Mouse (Mus musculus) cerebellum, postnatal 10 days (tissue): ENCODE data around the gene Irgm1.
"Not testable (repeated sequence)": the region's sequence is repeated elsewhere in the genome, so short reads cannot be mapped to it uniquely, and the experiment has no call there.

ENCODE experiments used
- DNase-seq, 2 experiments: peaks; one replicate each; pipeline ENCODE4 v3.0.0; 2021; ENCODE audit warnings: mixed read lengths in 2 of 2

Gene Irgm1

DNA sequence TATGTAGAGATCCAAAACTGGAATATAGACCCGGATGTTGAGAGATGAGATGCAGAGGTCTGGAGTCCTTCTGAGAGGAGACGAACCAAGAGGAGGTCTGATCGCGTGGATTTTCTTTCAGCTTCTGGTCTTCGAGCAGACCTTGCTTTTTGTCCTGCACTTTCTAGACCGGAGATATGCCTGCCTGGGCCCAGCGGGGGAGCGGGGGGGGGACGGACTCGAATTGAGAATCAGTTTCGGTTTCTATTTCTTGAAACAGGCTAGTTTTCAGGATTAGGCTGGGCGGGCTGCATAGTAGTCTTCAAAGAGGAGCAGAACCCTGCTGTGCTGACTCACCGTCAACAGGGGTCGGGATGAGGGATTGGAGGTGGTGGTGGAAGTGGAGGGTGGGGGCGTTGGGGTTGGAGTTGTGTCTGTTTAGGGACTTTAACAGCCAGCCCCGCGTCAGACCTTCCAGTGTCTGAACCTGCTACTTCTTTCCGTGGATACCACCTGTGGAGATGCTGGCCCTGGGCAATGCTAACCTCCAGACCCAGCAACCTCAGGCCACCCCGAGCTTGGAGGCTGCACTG lies at the start of gene Irgm1:
Gene Irgm1, minus strand, starts transcription at position 483 of the 572 bp plus-strand sequence.
- peak; percentile 73 to 77 for DNase-seq

GRCm38 (mm10) chr11:48918380-48918779 lies 46.9 kb upstream of the Irgm1 start:
- DNase-seq, result no peak

DNA sequence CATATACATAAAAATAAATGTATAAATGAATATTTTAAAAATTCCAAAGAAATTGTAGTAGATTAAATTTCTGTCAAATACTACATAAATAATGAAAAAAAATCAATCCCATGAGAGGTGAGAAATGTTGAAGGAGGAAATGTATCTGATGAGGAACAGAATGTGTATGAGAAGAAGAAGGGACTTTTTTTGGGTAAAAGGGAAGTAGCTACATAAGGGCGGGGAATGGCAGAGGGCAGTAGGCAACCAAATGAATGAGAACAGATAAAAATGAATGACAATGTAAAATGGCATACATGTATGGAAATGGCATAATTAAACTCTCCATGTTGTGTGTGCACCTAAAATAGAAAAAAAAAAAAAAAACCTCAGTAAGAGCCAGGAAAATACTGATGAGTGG lies 42.1 kb upstream of the Irgm1 start:
- DNase-seq, result no peak

DNA sequence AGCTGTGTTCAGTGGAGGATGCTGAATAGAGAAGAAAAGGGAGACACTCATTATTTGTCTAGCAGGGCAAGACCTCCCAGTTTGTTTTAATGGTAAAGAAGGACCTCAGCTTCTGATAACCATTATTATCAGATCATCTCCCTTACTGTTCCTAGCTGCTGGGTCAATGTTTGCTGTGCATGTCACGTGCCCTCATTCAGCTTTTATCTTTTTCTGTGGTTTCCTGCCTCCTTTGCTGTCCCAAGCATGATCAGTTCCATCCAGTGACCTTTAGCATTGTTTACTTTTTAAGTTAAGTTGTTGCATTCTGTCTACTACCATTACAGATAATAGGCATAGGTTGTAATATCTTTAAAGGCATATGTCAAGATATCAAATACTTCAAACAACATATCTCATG lies 37.0 kb upstream of the Irgm1 start:
- DNase-seq, result no peak

DNA sequence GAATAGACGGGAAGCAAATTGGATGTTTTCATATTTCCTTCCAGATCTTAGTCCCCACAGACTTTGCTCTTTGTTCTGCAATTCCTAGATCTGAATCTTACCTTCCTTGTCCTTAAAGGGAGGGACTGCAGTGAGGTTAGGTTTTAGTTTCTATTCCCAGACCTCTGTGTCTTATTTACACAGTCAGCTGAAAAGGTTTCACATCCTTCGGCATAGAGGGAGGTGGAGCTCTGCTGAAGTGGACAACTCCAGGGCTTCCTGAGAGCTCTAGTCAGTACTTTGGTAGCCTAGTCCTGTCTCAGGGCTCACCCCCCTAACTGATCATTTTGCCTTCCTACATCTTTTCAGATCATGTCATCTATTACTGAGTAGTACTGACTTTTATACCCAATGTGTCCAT lies 30.5 kb upstream of the Irgm1 start, which contains the start of gene Gm5431:
Gene Gm5431, minus strand, starts transcription at position 194 of the 400 bp plus-strand sequence.
- no peak for DNase-seq

DNA sequence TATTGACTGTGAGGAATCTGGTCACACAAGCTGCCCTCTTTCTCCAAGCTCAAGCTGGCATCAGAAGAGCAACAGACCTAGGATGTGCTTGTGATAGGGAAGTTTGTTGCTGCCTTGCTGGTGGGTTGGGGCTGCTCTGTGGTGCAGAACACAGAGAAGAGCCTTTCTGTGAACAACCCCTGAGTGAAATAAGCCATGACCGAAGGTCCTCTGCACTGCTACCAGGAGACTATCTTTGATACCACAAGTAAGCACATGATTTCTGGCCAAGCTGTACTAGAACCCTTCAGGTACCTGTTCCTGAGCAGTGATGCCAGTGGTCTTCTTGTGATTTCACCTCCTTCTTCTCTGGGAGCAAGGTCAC lies 30.1 kb upstream of the Irgm1 start:
- DNase-seq, result not testable (repeated sequence)

GRCm38 (mm10) chr11:48900654-48901566 lies 29.4 kb upstream of the Irgm1 start:
- DNase-seq, result not testable (repeated sequence)

DNA sequence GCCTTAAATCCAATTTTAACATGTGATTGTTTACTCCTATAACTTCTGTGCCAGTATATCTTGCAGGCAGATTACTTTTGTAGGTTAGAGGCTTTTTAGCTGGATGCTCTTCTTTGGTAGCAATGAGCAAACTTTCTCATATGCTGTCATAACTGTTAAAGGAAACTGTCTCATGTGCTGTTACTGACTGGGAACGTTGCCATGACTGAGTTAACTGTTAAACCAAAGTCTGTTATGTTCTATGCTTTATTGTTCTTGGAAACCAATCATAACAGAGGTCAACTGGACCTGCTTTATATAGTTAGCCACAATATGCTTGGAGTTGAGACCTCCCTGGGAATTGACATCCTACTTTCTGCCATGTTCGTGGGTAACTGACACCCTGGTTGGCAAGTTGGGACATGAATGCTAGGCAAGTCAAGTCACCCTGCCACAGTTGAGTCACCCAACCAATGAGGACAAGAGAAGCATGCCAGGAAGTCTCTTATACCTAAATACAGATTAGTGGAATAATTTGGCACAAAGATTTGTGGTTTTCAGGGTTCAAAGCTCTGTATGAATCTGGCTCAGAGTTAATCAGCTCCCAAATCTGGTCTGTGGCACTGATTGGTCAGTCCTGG lies 27.4 kb upstream of the Irgm1 start:
- no peak for DNase-seq

DNA sequence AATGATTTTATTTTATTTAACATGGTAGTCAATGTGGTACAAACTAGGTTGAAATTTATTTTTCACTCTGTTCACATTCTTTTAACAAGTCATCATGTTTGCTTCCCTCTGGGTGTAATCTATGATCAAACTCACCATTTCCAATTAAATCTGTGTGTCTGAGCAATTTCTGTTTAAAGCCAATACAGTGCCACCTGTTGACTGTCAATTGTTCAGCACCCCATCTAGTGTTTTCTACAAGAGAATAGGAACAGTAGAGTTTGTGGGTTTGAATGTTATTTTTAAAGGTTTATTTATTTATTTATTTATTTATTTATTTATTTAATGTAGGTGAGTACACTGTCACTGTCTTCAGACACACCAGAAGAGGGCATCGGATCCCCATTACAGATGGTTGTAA lies 5.2 kb upstream of the Irgm1 start:
- no peak for DNase-seq

GRCm38 (mm10) chr11:48875343-48875837 lies 3.9 kb upstream of the Irgm1 start:
- DNase-seq, result not testable (repeated sequence)

DNA sequence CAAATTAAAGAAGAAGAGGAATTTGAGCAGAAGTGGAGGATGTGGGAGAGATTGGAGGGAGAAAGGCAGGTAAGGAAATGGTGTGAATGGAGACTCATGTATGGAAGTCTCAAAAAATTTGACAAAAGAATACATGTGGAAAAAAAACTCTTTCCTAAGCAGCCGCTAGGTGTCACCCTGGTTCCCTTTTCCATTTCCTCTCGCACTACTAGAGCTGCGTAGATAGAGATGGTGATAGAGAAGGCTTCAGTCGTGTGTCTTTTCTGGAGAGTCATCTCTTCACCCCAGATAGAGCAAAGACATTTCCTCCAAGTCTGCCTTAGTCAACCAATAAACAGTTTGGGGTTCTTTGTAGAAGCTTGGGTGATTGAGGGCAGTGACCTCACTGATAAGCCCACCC lies 3.0 kb upstream of the Irgm1 start:
- peak; percentile 71 to 77 for DNase-seq

GRCm38 (mm10) chr11:48873591-48874290 lies 2.3 kb upstream of the Irgm1 start:
- DNase-seq, result no peak

- no peak for DNase-seq
These were observed 1.3 kb upstream of the Irgm1 start for GRCm38 (mm10) chr11:48872695-48873300.

- DNase-seq, result peak; percentile 34 to 49
These were observed 496 bp upstream of the Irgm1 start for GRCm38 (mm10) chr11:48871817-48872541.

GRCm38 (mm10) chr11:48870781-48871180 lies 702 bp downstream of the Irgm1 start:
- DNase-seq, result peak in 1 of 2 experiments; percentile 25

- no peak for DNase-seq
These were observed 1.9 kb downstream of the Irgm1 start for GRCm38 (mm10) chr11:48869380-48870110.

- no peak for DNase-seq
These were observed 5.0 kb downstream of the Irgm1 start for GRCm38 (mm10) chr11:48866481-48866880.

DNA sequence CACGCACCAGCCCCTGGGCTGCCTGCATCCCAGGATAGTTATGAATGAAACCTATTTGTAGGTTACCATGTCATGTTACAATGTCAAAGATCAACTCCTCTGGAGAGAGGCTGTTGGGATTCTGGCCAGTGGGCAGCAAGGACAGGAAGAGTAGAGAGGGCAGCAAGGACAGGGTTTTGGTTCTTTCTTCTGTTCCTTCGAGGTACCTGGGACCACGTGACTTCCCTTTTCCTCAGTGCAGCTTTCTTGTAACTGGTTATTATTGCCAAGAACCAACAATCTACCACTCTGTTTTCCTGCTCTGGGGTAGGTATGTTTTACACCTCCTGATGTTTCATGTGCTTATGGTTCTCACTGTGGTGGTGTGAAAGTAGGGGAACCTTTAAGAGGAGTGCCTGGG lies 7.7 kb downstream of the Irgm1 start:
- DNase-seq, result no peak

- DNase-seq, result no peak
These were observed 8.6 kb downstream of the Irgm1 start for GRCm38 (mm10) chr11:48862784-48863319.

DNA sequence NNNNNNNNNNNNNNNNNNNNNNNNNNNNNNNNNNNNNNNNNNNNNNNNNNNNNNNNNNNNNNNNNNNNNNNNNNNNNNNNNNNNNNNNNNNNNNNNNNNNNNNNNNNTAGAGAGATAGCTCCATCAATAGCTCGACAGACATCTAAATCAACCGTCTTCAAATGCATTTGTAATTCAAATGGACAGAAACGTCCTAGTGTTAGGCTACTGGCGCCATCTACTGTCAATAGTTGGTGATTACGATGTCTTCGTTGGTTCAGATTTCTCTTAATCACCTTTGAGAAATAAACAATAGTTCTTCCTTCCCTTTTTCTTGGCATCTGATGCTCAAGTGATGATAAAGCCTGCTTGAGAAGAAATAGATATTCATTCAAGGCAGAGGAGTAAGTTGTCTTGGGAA lies 12.5 kb downstream of the Irgm1 start:
- peak; percentile 73 to 86 for DNase-seq
